10 mouse cellular contexts compared by ENCODE assay signal in genomic region chr3:65904711-65905110, GRCm38 (mm10). TPM values are rescaled to one million over a fixed set of nuclear protein-coding genes. Genes with fewer than 3 reads are reported as not detected.
DNase-seq lines count a peak whose midpoint lies in the region; ATAC-seq lines count a peak whose summit lies in the region.
"Had no signal": no experiment of that assay in that cellular context is flagged by ENCODE, and none has a peak within 500 bp of the region (broad histone marks: within the 10 kb centered on the region; RNA-seq: fewer than 3 reads in every experiment).

No protein-coding gene starts in this region.

- H3K9me3 ChIP-seq in limb, embryonic 12.5 days: no peaks in the 10 kb centered on the region
- H3K9me3 ChIP-seq in limb, embryonic 10.5 days (replicated peaks): no peaks in the 10 kb centered on the region
- no peaks in the 10 kb centered on the region for H3K9me3 ChIP-seq in embryonic facial prominence, embryonic 13.5 days
- H3K9me3 ChIP-seq in limb, embryonic 13.5 days: no peaks in the 10 kb centered on the region
- no peaks in the 10 kb centered on the region for H3K9me3 ChIP-seq in forebrain, embryonic 13.5 days (replicated peaks)

- WGBS in limb, embryonic 12.5 days: 23% methylated on average over 6 of the region's 6 CpGs
- 17% methylated on average over 6 of the region's 6 CpGs for WGBS in limb, embryonic 10.5 days
- WGBS in embryonic facial prominence, embryonic 13.5 days: 10% methylated on average over 6 of the region's 6 CpGs
- WGBS in limb, embryonic 13.5 days: 21% methylated on average over 6 of the region's 6 CpGs
- WGBS in forebrain, embryonic 13.5 days: 24% methylated on average over 6 of the region's 6 CpGs

- no peaks in the 10 kb centered on the region for H3K36me3 ChIP-seq in limb, embryonic 12.5 days
- no peaks in the 10 kb centered on the region for H3K36me3 ChIP-seq in limb, embryonic 10.5 days
- H3K36me3 ChIP-seq in embryonic facial prominence, embryonic 13.5 days: no peaks in the 10 kb centered on the region
- no peaks in the 10 kb centered on the region for H3K36me3 ChIP-seq in limb, embryonic 13.5 days
- H3K36me3 ChIP-seq in forebrain, embryonic 13.5 days (ENCODE audit: poor library complexity, severe bottlenecking): no peaks in the 10 kb centered on the region

- DNase-seq in limb, embryonic 10.5 days (ENCODE audit: low spot score): no peak
- DNase-seq in NIH3T3 (ENCODE audit: low read depth): peak; percentile 82
- DNase-seq in cerebellum, adult 9-10 months: no peak
- DNase-seq in cerebellum, postnatal 36 days: no peak
- DNase-seq: cerebellum, adult 18-20 months had no signal

- H3K27me3 ChIP-seq in limb, embryonic 12.5 days: no peaks in the 10 kb centered on the region
- no peaks in the 10 kb centered on the region for H3K27me3 ChIP-seq in limb, embryonic 10.5 days (ENCODE audit: low read depth, poor library complexity, severe bottlenecking)
- no peaks in the 10 kb centered on the region for H3K27me3 ChIP-seq in embryonic facial prominence, embryonic 13.5 days
- no peaks in the 10 kb centered on the region for H3K27me3 ChIP-seq in limb, embryonic 13.5 days
- no peaks in the 10 kb centered on the region for H3K27me3 ChIP-seq in forebrain, embryonic 13.5 days

- peaks cover 16% of the 10 kb centered on the region for H3K4me1 ChIP-seq in limb, embryonic 12.5 days (replicated peaks)
- H3K4me1 ChIP-seq in limb, embryonic 10.5 days: peaks cover 17% of the 10 kb centered on the region
- H3K4me1 ChIP-seq in embryonic facial prominence, embryonic 13.5 days: peaks cover 26% of the 10 kb centered on the region; the same call in 1 of the 2 replicates
- peaks cover 29% of the 10 kb centered on the region for H3K4me1 ChIP-seq in limb, embryonic 13.5 days
- H3K4me1 ChIP-seq in forebrain, embryonic 13.5 days: no peaks in the 10 kb centered on the region

- H3K9ac ChIP-seq in limb, embryonic 12.5 days (replicated peaks): no peak overlapping the region
- no peak overlapping the region for H3K9ac ChIP-seq in embryonic facial prominence, embryonic 13.5 days
- H3K9ac ChIP-seq in limb, embryonic 13.5 days: no peak overlapping the region
- H3K9ac ChIP-seq in forebrain, embryonic 13.5 days: no peak overlapping the region

- no peak overlapping the region for H3K4me3 ChIP-seq in limb, embryonic 12.5 days (replicated peaks)
- H3K4me3 ChIP-seq in limb, embryonic 10.5 days: no peak overlapping the region
- no peak overlapping the region for H3K4me3 ChIP-seq in embryonic facial prominence, embryonic 13.5 days
- H3K4me3 ChIP-seq in limb, embryonic 13.5 days: no peak overlapping the region
- no peak overlapping the region for H3K4me3 ChIP-seq in forebrain, embryonic 13.5 days

- H3K4me2 ChIP-seq in limb, embryonic 12.5 days: peak overlapping the region; percentile 5; the same call in 1 of the 2 replicates
- H3K4me2 ChIP-seq in embryonic facial prominence, embryonic 13.5 days: peak overlapping the region; percentile 9; the same call in 1 of the 2 replicates
- H3K4me2 ChIP-seq in limb, embryonic 13.5 days (replicated peaks): peak overlapping the region; percentile 25; the same call in 1 of the 2 replicates
- H3K4me2 ChIP-seq in forebrain, embryonic 13.5 days: no peak overlapping the region

- H3K27ac ChIP-seq in limb, embryonic 12.5 days: peak overlapping the region; percentile 62
- H3K27ac ChIP-seq in limb, embryonic 10.5 days: no peak overlapping the region; the same call in 1 of the 2 replicates
- peak overlapping the region; percentile 57 for H3K27ac ChIP-seq in embryonic facial prominence, embryonic 13.5 days
- peak overlapping the region; percentile 52; the same call in 1 of the 2 replicates for H3K27ac ChIP-seq in limb, embryonic 13.5 days
- no peak overlapping the region for H3K27ac ChIP-seq in forebrain, embryonic 13.5 days

- ATAC-seq in limb, embryonic 12.5 days (ENCODE audit: insufficient number of reproducible peaks, insufficient read depth, low FRiP score, low TSS enrichment, low read depth): no peak
- ATAC-seq in embryonic facial prominence, embryonic 13.5 days (ENCODE audit: insufficient number of reproducible peaks, insufficient read depth, low FRiP score, low TSS enrichment, low read depth): no peak
- ATAC-seq in limb, embryonic 13.5 days (ENCODE audit: low FRiP score, low read depth): no peak
- ATAC-seq in forebrain, embryonic 13.5 days: no peak
- ATAC-seq: inflammation-experienced regulatory T-cells, adult 6 months had no signal

RNA-seq across cellular contexts. Expression of gene Ccnl1, which starts 53.3 kb away (rescaled TPM):
- polyA plus RNA-seq in limb, embryonic 12.5 days (2016; fragmentation: Nextera tagmentation; extraction: Ambion mirVana): 139 and 144 TPM in 2 replicates
- polyA plus RNA-seq in limb, embryonic 10.5 days (2016; fragmentation: Nextera tagmentation; extraction: Ambion mirVana): 93.2 and 115 TPM in 2 replicates
- polyA plus RNA-seq in embryonic facial prominence, embryonic 13.5 days (2015; fragmentation: Nextera tagmentation; extraction: Ambion mirVana): 107 and 123 TPM in 2 replicates
- polyA plus RNA-seq in limb, embryonic 13.5 days (2015; fragmentation: Nextera tagmentation; extraction: Ambion mirVana): 118 and 120 TPM in 2 replicates
- 86.3 and 95.3 TPM in 2 replicates for polyA plus RNA-seq in forebrain, embryonic 13.5 days (2015; fragmentation: Nextera tagmentation; extraction: Ambion mirVana)

Comparison
In these comparisons a context has a peak if more than half of its experiments do, and no peak if none do; other contexts are left out.
1. H3K27ac ChIP-seq: peak in limb, embryonic 12.5 days (single experiment), embryonic facial prominence, embryonic 13.5 days (single experiment) and limb, embryonic 13.5 days (single experiment); none in limb, embryonic 10.5 days (single experiment) and forebrain, embryonic 13.5 days (single experiment).